Mouse (Mus musculus) Muller cell, postnatal 12 days (primary cell): Measurements from ENCODE around the gene Coq2.

Source experiments
- DNase-seq: peaks from one replicate; pipeline ENCODE4 v3.0.0-alpha.2; 2015; ENCODE audit errors: inconsistent ontology term

Coq2 gene

GRCm38 (mm10) chr5:100674711-100675376 is at the start of gene Coq2:
Gene Coq2, minus strand, starts transcription at chr5:100675140.
- peak; percentile 84 for DNase-seq

DNA sequence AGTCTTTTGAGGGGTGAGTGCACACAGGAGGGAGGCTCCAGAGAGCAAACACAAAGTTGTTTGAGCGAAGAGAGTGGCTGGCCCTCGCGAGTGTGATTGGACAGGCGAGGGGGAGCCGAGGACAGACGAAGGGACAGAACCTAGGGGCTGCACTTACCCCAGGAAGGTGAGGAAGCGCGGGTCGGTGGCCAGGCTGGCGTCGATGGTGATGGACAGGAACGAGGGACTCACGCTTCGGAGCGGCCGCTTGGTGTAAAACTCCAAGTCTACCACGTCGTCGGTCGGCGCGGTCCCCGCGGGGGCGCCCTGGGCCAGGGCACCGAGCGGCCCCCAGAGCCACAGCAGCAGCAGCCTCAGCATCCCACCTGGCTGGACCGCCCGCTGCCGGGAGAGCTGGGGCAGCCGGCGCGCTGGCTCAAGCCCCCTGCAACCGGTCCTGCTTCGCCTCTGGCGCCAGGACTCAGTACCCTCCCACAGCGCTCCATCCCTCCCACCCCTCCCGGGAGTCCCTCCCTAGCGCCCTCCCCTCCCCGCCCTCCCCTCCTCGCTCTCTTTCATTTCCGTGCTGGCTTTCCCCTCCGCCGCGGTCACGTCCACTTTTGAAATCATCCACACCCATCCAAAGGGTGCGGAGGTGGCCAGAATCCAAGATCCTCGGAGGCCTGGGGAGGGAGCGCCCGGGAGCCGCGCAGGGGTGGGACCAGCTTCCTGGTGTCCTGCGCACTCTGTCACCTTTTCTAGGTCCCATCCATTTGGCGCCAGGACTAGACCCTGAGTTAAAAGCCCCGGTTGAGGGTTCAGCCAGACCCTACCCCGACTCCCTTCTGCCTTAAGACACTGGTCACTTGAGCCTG is 44.5 kb upstream of the Coq2 start, which contains the start of gene Hpse:
Hpse (minus strand) TSS at position 482 of the 854 bp plus-strand sequence.
- peak; percentile 54 for DNase-seq

- DNase-seq = no peak
Observed at GRCm38 (mm10) chr5:100716762-100717161, 41.8 kb upstream of the Coq2 start.

- no peak for DNase-seq
Observed at GRCm38 (mm10) chr5:100711219-100711618, 36.3 kb upstream of the Coq2 start.

DNA sequence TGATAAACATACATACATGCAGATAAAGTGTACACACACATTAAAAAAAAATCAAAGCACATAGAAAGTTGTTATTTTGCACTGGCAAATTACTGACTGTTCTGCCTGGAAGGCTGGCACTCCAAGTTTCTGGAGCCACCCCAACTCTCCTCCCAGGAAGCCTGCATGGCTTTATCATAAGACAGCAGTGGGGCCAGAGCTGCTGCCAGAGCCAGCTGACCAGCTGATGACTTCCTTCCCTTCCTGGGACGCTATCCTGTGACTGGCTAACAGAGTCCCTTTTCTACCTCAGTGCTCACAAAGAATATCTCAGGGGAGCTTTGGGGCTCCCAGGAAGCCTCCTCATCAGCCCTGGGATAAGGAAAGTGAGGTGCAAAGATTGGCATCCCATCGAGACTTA is 35.1 kb upstream of the Coq2 start:
- no peak for DNase-seq

- DNase-seq = no peak
Observed at GRCm38 (mm10) chr5:100709035-100709434, 34.1 kb upstream of the Coq2 start.

DNA sequence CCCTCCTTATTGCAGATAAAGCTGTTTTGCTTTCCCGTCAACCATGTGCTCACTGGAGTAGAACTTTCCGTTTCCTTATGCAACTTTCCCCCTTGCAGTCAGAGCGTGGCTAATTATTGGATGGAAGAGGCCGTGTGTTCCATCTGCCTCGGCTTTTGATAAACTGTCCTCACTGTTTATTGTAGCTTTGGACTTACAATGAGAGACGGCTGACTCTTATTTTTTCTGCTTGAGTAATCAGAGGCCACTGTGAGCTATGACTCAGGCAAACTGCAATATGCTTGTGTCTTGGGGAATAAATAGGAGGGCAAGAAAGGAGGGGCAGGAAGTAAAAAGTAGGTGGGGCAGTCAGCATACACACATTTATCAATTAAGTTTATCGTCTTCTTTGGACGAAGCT is 31.7 kb upstream of the Coq2 start:
- peak; percentile 81 for DNase-seq

DNA sequence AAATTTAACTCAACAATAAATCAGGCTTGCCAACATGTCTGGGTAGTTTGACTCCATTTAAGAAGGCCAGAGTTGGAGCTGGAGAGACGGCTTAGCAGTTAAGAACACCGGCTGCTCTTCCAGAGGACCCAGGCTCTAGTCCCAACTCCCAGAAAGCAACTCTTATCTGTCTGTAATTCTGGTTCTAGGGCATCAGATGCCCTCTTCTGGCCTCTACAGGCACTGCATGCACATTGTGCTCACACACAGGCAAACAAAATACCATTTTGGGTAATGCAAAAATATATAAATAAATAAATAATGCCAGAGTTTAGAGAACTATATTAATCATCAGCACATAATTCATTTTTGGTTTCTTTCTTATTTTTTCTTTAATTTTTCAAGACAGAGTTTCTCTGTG is 29.3 kb upstream of the Coq2 start:
- DNase-seq = no peak

DNA sequence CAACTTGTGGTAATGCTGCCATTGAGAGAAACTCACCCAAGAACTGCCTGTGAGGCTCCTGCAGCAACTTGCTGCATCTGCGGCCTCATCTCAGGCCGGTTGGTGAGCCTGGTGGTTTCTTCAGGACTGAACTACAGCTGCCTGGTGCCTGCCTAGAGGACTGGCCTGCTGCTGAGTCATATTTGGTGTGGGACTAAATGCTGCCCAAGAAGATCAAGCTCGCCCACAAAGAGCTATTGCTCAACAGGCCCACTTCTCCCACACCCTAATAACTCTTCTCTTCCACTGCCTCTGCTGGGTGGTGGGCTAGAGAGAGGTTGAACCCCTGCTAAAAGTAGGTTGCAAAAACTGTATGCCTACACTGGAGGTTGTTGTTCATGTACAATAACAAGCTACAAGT is 27.4 kb upstream of the Coq2 start:
- no peak for DNase-seq

DNA sequence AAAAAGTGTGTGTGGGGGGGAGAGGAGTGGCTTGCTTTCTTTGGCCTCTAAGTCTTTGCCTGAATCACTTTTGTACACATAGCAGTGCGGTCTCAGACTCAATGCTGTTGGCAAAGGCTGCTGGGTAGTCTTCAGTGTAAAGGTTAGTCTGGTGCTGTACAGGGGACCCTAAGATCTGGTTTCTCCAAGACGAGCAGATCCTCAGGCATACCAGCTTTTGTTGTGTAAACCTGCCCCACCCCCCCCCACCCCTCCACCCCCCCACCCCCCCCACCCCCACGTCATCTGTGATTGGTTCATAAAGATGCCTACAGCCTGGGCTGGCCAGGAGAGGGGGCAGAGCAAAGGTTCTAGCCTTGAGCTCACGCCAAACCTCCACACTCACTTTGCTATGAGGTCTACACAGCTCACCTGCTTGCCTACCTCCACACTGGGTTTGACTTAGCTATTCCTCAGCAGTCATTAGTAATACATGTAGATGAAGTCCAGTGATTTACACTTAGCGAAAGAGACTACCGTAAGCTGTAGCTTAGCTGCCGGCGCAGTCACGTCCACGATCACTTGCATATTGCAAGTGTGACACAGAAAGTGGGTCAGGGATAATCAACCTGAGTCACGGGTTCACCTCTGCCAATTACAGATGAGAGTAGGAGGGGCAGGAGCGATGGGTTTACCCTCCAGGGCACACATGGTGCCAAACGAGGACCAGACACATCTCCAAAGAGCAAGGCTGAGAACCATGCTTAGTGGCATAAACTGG is 26.1 kb upstream of the Coq2 start:
- no peak for DNase-seq

DNA sequence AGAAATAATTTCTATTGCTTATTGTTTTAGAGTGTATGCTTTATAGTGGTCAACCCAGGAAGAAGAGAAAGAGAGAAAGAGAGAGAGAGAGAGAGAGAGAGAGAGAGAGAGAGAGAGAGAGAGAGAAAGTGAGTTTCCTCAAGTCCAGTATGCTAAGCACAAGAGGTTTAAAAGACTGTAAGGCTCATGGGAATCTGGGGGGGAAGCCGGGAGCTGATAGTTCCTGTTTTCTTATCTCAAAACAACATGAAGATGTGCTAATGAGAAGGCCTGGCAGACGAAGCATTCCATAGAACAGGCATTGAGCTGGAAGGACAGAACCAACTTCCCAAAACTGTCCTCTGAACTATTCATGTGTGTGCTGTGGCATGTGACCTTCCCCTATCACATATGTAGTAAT is 22.9 kb upstream of the Coq2 start:
- DNase-seq = no peak

- DNase-seq = no peak
Observed at GRCm38 (mm10) chr5:100697398-100697797, 22.5 kb upstream of the Coq2 start.

DNA sequence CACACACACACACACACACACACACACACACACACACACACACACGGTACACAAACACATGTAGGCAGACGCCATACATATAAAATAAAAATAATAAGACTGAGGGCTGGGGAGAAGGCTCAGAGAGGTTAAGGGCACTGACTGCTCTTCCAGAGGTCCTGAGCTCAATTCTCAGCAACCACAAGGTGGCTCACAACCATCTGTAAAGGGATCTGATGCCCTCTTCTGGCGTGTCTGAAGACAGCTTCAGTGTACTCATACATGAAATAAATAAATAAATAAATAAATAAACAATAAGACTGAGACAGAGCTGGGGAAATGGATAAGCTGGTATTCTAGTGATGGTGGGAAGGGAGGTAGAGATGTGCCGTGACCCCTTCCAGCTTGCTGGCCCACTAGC is 10.7 kb upstream of the Coq2 start:
- no peak for DNase-seq

- DNase-seq = no peak
Observed at GRCm38 (mm10) chr5:100680542-100680933, 5.6 kb upstream of the Coq2 start.

GRCm38 (mm10) chr5:100679911-100680541 is 5.1 kb upstream of the Coq2 start:
- DNase-seq = no peak

- peak; percentile 86 for DNase-seq
Observed at GRCm38 (mm10) chr5:100673745-100674486, 1.0 kb downstream of the Coq2 start.

DNA sequence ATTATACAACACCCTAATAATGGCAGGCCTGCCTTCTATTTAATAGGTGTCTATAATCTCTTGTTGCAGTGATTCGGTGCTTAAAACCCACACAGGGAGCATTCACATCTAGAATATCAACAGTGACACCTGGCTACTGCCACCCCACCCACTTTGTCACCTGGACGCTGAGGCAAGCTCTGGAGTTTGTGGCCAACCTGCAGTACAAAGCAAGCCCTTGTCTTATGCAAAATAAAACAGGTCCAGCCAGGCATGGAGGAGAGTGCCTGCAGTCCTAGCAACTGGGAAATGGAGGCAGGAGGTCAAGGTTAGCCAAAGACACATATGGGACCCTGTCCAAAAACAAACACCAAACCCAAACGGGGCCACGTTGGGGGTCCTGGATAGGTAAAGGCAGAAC is 2.5 kb downstream of the Coq2 start:
- DNase-seq = no peak

GRCm38 (mm10) chr5:100671897-100672296 is 3.0 kb downstream of the Coq2 start:
- no peak for DNase-seq

DNA sequence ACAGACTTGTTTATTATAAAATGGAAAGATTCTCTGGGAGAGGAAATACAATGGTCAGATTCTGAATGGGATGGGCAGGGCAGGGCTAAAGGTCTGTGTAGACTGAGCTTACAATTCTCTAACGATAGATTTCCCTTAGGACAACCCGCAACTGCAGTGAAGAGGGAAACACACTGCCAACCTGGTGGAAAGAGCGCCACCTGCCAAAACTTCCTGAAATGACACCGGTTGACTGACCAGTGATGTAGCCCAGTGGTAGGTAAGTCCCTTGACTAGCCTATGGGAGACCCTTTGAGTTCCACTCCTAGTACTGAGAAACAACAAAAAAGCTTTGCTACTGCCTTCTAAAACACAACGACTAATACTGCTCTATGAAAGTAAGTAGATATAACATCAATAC is 3.5 kb downstream of the Coq2 start:
- no peak for DNase-seq

GRCm38 (mm10) chr5:100666965-100667364 is 8.0 kb downstream of the Coq2 start:
- no peak for DNase-seq

GRCm38 (mm10) chr5:100663854-100664253 is 11.1 kb downstream of the Coq2 start:
- DNase-seq = peak; percentile 5
